Mouse (Mus musculus) thymus, postnatal 25 days (tissue): Measurements from ENCODE around the gene Tbx4.

ENCODE experiments used
- DNase-seq: peaks from one replicate; pipeline ENCODE4 v3.0.0; 2022

The Tbx4 gene

GRCm38 (mm10) chr11:85857997-85858698 lies 28.1 kb upstream of the Tbx4 start:
- no peak for DNase-seq

GRCm38 (mm10) chr11:85864363-85864762 lies 21.9 kb upstream of the Tbx4 start:
- DNase-seq: no peak

DNA sequence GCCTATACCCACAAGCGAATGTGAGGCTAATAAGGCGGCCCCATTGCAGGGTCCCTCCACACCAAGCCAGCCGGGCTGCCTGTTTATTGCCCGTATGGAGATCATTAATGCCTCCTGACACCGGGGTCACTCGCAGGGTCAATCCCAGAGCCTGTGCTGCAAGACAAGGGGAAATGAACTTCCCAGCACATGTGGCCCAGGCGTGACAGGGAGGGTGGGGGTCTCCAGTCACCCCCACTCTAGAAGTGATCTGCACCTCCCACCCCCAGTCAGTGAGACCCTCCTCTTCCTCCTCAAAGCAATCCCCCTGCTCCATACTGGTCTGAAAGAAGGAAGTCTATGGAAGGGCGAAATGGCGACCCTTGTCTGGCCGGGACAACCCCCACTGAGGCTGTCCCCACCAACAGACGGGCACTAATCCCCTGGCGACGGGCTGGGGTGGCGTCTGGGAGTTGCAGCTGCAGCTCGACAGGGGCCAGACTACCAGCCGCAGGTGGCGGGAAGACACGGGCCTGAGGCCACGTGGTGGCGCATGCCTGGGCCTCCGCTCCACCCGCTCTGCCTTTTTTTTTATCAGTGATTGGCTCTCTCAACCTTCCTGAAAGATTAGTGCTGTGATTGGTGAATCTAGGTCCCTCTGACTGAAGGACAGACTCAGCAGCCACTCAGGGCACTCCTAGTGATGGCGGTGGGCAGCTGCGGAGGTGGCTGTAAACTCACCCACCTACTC lies 10.0 kb upstream of the Tbx4 start:
- no peak for DNase-seq

GRCm38 (mm10) chr11:85884498-85884897 lies 1.7 kb upstream of the Tbx4 start:
- DNase-seq: no peak

- DNase-seq: no peak
Observed at GRCm38 (mm10) chr11:85886429-85886785, 185 bp downstream of the Tbx4 start.

GRCm38 (mm10) chr11:85887273-85887672 lies 1.1 kb downstream of the Tbx4 start:
- no peak for DNase-seq

DNA sequence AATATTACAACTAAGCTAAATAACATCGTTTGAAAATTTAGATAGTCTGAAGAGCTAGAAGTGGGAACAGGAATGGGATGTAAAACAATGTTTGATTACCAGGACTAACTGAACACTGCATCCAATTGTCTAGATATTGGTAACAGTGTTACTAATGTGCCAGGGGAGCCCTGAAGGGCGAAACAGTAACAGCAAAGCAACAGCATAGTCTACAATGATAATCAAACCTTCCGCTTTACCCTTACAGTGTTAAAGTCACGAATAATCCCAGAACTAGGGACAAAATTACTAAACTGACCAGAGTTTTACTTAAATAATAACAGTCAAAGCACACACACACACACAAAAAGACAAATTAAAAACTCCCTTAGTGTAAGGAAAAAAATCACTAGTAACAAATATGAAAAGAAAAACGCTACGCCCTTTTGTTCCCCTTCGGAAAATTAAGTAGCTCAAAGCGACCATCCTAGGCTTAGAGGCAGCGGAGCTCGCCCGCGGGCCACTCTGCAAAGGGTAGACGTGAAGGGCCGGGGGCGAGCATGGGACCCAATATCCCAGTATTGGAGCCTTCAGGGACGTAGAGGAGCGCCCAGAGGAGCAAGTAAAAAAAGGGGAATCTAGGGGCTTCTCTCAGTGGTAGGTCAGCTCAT lies 1.7 kb downstream of the Tbx4 start:
- no peak for DNase-seq

DNA sequence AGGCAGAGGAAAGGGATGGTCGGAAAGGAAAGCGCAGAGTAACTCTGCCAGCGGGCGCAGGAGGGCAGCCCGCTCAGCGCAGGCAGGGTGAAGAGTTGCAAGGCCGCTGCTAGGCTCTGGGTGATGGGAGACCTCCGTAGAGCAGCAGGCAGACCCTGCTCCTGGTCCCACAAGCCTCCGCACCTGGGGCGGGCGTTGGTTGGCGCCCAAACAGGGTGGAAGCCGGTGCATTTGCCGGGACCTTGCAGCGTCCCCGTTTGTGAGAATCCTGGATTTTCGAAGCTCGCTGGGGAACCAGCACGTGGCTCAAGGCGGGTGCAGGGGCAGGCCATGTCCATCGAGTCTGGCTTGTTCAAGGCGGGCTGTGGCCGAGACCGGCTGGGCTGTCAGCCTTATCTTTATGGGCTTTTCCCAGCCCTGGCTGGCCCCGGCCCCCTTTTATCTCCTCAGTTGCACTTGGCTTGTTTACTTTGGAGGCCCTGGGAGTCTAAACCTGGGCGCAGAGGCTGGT lies 2.3 kb downstream of the Tbx4 start:
- no peak for DNase-seq

GRCm38 (mm10) chr11:85889056-85889729 lies 3.0 kb downstream of the Tbx4 start:
- no peak for DNase-seq

GRCm38 (mm10) chr11:85889730-85890562 lies 3.7 kb downstream of the Tbx4 start:
- DNase-seq: no peak

DNA sequence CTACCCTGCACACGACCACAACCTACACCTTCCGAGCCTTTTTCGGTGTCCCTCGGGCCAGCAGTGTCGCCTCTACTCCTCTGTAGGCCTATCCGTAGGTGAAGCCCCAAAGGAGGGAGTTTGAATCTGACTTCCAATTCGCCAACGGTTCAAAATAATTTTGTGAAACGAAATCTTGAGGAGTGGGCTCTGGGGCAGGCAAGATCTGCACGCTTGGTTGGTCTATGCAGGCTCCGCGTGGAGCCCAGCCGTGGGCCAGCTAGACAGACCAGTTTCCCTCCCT lies 4.3 kb downstream of the Tbx4 start:
- DNase-seq: no peak

GRCm38 (mm10) chr11:85891010-85891691 lies 4.9 kb downstream of the Tbx4 start:
- no peak for DNase-seq

GRCm38 (mm10) chr11:85891692-85892040 lies 5.4 kb downstream of the Tbx4 start:
- no peak for DNase-seq

GRCm38 (mm10) chr11:85892771-85893170 lies 6.5 kb downstream of the Tbx4 start:
- DNase-seq: no peak

- DNase-seq: no peak
Observed at GRCm38 (mm10) chr11:85893400-85894135, 7.3 kb downstream of the Tbx4 start.

DNA sequence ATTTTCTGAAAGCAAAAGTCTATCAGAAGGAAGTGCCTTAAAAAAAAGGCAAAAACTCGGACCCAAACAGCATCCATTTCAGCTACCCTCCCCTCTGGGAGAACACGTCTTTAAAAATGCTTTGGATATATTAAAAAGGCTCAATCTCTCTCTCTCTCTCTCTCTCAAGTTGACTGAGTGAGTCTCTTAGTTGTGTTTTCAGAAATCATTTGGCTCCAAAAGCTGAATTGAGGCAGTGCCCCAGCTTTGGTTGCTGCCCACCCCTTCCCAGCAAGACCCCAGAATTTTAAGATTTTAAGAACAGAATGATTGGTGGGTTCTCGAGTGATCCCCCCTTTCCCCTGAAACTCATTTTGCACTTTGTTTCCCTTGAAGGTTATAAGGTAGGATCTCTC lies 7.9 kb downstream of the Tbx4 start:
- no peak for DNase-seq

DNA sequence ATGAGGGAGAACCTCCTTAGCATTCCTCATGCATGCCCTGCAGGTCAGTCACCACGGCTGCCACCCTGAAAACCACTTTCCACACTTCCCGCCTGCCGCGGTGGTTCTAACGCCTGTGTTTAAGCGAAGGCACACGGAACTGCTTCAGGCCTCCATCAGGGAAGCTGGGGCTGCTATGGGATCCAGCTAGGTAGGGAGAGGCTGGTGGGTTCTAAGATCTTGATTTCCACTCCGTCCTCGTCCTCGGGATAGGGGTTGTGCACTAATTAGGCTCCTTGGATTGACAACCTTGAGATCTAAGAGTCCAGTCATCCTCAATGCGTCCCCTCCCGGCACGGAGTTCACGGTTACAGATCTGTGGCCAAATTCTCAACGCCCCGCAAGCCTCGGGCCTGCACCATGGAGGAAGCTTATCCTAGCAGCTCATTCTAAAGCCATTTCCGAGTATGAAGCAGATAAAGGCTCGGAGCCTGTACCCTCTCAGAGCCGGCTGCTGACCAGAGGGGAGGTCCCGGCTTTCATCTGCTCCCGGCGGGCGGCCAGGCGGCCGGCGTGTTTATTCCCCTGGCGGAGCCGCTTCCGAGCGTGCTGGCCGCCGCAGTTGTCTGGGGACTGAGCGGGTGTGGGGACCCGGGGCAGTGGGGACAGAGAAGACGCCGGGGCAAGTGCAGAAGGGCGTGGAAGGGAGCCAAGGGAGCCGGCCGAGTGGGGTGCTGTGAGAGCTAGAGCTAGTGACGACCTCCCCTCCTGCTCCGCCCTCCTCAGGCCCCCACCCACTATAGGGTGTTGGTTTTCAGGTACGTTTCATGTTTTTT lies 8.7 kb downstream of the Tbx4 start:
- no peak for DNase-seq

DNA sequence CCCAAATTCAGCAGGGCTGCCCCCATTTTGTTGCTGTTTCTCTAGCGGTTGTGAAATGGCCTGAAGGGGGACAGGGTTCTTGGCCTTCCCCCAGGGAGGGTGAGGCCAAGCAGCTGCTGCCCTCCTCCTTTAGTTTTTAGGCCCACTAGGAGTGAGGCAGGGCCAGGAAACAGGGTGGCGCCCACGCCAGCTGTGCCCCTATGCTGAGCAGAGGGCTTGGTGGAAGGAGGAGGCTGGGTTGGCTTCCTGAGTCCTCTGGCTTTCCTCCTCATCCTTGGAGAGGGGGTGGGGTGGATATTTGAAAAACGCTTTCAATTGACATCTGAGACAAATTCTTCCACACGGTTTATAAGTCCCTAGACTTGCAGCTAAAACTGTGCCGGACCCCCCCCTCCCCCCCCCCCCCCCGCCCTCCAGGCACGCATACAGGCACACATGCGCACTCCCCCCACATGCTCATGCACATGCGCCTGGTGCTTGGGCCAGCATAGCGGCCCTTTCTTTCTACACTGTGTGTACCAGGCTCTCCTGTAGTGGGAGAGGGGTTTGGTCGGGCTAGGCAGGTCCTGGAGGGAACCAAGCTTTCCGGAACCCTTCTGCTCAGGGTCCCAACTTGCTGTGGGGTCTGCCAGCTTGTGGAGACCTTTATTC lies 10.2 kb downstream of the Tbx4 start:
- no peak for DNase-seq

GRCm38 (mm10) chr11:85900291-85900690 lies 14.1 kb downstream of the Tbx4 start:
- no peak for DNase-seq

DNA sequence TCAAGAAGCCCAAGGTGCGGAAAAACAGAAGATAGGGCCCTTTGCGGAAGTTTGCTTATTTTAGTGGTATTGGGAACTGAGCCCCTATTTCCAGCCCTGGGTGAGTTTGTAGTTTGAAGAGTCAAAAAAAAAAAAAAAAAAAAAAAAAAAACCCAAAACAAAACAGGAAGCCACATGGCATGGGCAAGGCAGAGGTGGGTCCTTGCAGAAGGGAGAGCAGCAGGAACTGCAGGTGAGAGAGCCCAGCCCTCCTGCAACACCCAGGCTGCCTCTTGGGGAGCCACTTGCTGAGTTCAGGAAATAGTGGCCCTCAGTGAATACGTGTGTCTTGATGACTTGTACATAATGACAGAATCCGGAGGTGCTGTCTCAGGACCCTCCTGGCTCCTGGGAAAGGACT lies 23.3 kb downstream of the Tbx4 start:
- no peak for DNase-seq
